Mouse (Mus musculus): ENCODE data around the gene Ltc4s.

Gene Ltc4s

GRCm38 (mm10) chr11:50201590-50201989, 36.8 kb downstream of the Ltc4s start:
- DNase-seq (ENCODE audit: low read depth, low spot score), result no peak

GRCm38 (mm10) chr11:50200613-50201012, 37.8 kb downstream of the Ltc4s start:
- DNase-seq (ENCODE audit: low read depth, low spot score), result no peak

DNA sequence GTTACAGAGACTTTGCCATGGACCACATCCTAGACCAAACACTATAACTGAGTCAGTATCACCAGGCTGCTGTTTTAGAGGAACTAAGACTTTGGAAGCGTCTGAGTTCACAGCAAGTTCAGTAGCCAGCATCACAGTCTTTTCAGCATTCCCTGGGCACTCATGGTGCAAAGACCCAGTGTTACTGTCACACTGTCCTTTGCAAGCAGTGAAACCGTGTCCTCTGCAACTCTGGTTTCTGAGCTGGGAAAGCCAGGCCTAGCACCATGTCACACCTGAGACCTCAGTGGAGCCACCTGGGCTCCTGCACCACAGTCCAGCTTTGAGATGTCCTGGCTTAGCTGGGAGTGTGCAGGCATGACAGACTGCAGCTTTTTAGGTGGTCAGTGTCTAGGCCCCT, 39.5 kb downstream of the Ltc4s start:
- no peak for DNase-seq (ENCODE audit: low read depth, low spot score)

- DNase-seq (ENCODE audit: low read depth, low spot score), result no peak
Measured at GRCm38 (mm10) chr11:50198219-50198846, 40.1 kb downstream of the Ltc4s start.

GRCm38 (mm10) chr11:50197500-50197899, 40.9 kb downstream of the Ltc4s start:
- no peak for DNase-seq (ENCODE audit: low read depth, low spot score)

- DNase-seq (ENCODE audit: low read depth, low spot score), result no peak
Measured at GRCm38 (mm10) chr11:50194793-50195192, 43.6 kb downstream of the Ltc4s start.

GRCm38 (mm10) chr11:50194070-50194469, 44.3 kb downstream of the Ltc4s start:
- DNase-seq (ENCODE audit: low read depth, low spot score), result no peak

DNA sequence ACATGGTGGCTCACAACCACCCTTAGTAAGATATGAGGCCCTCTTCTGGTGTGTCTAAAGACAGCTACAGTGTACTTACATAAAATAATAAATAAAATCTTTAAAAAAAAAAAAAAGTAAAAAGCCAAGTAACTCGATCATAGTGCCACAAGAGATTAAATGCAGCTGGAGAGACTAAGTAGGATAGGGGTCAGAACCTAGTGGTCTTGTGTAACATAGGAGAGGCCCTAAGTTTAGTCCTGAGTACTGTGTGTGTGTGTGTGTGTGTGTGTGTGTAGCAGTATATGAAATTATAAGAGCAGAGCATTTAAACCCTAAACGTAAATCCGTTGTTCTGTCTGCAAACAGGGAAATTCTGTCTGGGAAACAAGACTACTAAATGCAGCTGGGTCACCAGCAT, 46.1 kb downstream of the Ltc4s start:
- DNase-seq (ENCODE audit: low read depth, low spot score), result no peak

DNA sequence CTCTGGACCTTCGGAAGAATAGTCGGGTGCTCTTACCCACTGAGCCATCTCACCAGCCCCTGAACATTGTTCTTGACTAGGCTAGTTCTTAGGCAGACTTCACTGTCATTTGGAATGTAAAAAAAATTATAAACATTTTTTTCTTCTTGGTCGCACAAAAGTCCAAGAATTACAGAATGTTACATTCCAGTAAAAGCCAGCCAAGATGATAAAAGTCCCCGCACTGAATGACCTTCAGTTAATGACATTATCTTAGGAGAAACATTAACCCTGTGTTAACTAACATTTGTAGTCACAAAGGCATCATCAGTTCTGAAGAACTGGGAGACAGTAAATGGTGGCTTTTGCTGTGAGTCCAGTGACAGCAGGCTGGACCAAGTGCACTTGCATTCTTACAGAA, 48.1 kb downstream of the Ltc4s start:
- DNase-seq (ENCODE audit: low read depth, low spot score), result no peak

GRCm38 (mm10) chr11:50188682-50189081, 49.7 kb downstream of the Ltc4s start:
- no peak for DNase-seq (ENCODE audit: low read depth, low spot score)

All from 3T3-L1 (cell line).